Mouse (Mus musculus): ENCODE data around the gene Chrnb1. TPM values are rescaled to one million over a fixed set of nuclear protein-coding genes. Genes with fewer than 3 reads are reported as not detected.

Gene Chrnb1
- polyA plus RNA-seq, 1 experiment from 2014 or later, result 1.4 TPM

- Histone ChIP-seq H3K27ac (ENCODE audit: low read depth, low read length) (peak within 1 kb of the TSS; percentile 16; the same call in 1 of the 2 replicates), H3K4me2 (peak within 1 kb of the TSS; percentile 94), H3K9me3 (ENCODE audit: control insufficient read depth, low read length) (no peaks in the 10 kb centered on the region), H3K4me3 (ENCODE audit: low read depth, low read length) (peak within 1 kb of the TSS; percentile 58), H3K9ac (ENCODE audit: low read depth, low read length) (peak within 1 kb of the TSS; percentile 59), H3K27me3 (replicated peaks; ENCODE audit: control insufficient read depth, insufficient read depth, low read length) (peaks cover 83% of the 10 kb centered on the region), H3K4me1 (replicated peaks; ENCODE audit: control insufficient read depth, insufficient read depth, low read length) (peaks cover 46% of the 10 kb centered on the region), H3K36me3 (ENCODE audit: control insufficient read depth, insufficient read depth, low read length) (no peaks in the 10 kb centered on the region)
- ATAC-seq (replicated peaks; ENCODE audit: low FRiP score), result no peak
- 3% methylated on average over 33 of the region's 33 CpGs for whole genome bisulfite sequencing
- no peak for DNase-seq (ENCODE audit: low spot score)
Measured at GRCm38 (mm10) chr11:69801379-69801977, 5.7 kb upstream of the Chrnb1 start, which contains the start of gene Fgf11. Gene Fgf11, minus strand, starts transcription at chr11:69801857.

- Histone ChIP-seq H3K9ac (ENCODE audit: low read depth, low read length) (peak overlapping the region; percentile 35), H3K4me3 (ENCODE audit: low read depth, low read length) (peak overlapping the region; percentile 51), H3K4me1 (replicated peaks; ENCODE audit: control insufficient read depth, insufficient read depth, low read length) (peaks cover 46% of the 10 kb centered on the region), H3K4me2 (peak overlapping the region; percentile 94), H3K27ac (ENCODE audit: low read depth, low read length) (peak overlapping the region; percentile 16; the same call in 1 of the 2 replicates), H3K9me3 (ENCODE audit: control insufficient read depth, low read length) (no peaks in the 10 kb centered on the region), H3K36me3 (ENCODE audit: control insufficient read depth, insufficient read depth, low read length) (no peaks in the 10 kb centered on the region), H3K27me3 (replicated peaks; ENCODE audit: control insufficient read depth, insufficient read depth, low read length) (peaks cover 85% of the 10 kb centered on the region)
- DNase-seq (ENCODE audit: low spot score) (peak; percentile 79), ATAC-seq (replicated peaks; ENCODE audit: low FRiP score) (no peak)
- WGBS, result 1% methylated on average over 36 of the region's 36 CpGs
Measured at GRCm38 (mm10) chr11:69800392-69801197, 4.9 kb upstream of the Chrnb1 start.

GRCm38 (mm10) chr11:69800138-69800391, 4.3 kb upstream of the Chrnb1 start:
- Histone ChIP-seq H3K4me3 (ENCODE audit: low read depth, low read length) (peak overlapping the region; percentile 51), H3K9me3 (ENCODE audit: control insufficient read depth, low read length) (no peaks in the 10 kb centered on the region), H3K4me2 (peak overlapping the region; percentile 94), H3K9ac (ENCODE audit: low read depth, low read length) (peak overlapping the region; percentile 35; the same call in 1 of the 2 replicates), H3K4me1 (replicated peaks; ENCODE audit: control insufficient read depth, insufficient read depth, low read length) (peaks cover 45% of the 10 kb centered on the region), H3K36me3 (ENCODE audit: control insufficient read depth, insufficient read depth, low read length) (no peaks in the 10 kb centered on the region), H3K27me3 (replicated peaks; ENCODE audit: control insufficient read depth, insufficient read depth, low read length) (peaks cover 80% of the 10 kb centered on the region), H3K27ac (ENCODE audit: low read depth, low read length) (no peak overlapping the region)
- ATAC-seq (replicated peaks; ENCODE audit: low FRiP score), result no peak
- DNase-seq (ENCODE audit: low spot score), result no peak
- 2% methylated on average over 11 of the region's 11 CpGs for WGBS

- Histone ChIP-seq H3K4me1 (replicated peaks; ENCODE audit: control insufficient read depth, insufficient read depth, low read length) (peaks cover 43% of the 10 kb centered on the region), H3K4me3 (ENCODE audit: low read depth, low read length) (no peak overlapping the region), H3K27ac (ENCODE audit: low read depth, low read length) (no peak overlapping the region), H3K27me3 (replicated peaks; ENCODE audit: control insufficient read depth, insufficient read depth, low read length) (peaks cover 75% of the 10 kb centered on the region), H3K36me3 (ENCODE audit: control insufficient read depth, insufficient read depth, low read length) (no peaks in the 10 kb centered on the region), H3K4me2 (peak overlapping the region; percentile 94), H3K9me3 (ENCODE audit: control insufficient read depth, low read length) (no peaks in the 10 kb centered on the region), H3K9ac (ENCODE audit: low read depth, low read length) (no peak overlapping the region)
- 37% methylated on average over 12 of the region's 12 CpGs for WGBS
- ATAC-seq (replicated peaks; ENCODE audit: low FRiP score) (no peak), DNase-seq (ENCODE audit: low spot score) (no peak)
Measured at GRCm38 (mm10) chr11:69799394-69800137, 3.8 kb upstream of the Chrnb1 start.

GRCm38 (mm10) chr11:69797924-69798323, 2.2 kb upstream of the Chrnb1 start:
- 70% methylated on average over 7 of the region's 7 CpGs for WGBS
- Histone ChIP-seq H3K4me1 (replicated peaks; ENCODE audit: control insufficient read depth, insufficient read depth, low read length) (peaks cover 27% of the 10 kb centered on the region), H3K4me3 (ENCODE audit: low read depth, low read length) (no peak overlapping the region), H3K9ac (ENCODE audit: low read depth, low read length) (no peak overlapping the region), H3K27me3 (replicated peaks; ENCODE audit: control insufficient read depth, insufficient read depth, low read length) (peaks cover 58% of the 10 kb centered on the region), H3K36me3 (ENCODE audit: control insufficient read depth, insufficient read depth, low read length) (no peaks in the 10 kb centered on the region), H3K27ac (ENCODE audit: low read depth, low read length) (no peak overlapping the region), H3K4me2 (no peak overlapping the region), H3K9me3 (ENCODE audit: control insufficient read depth, low read length) (no peaks in the 10 kb centered on the region)
- ATAC-seq (replicated peaks; ENCODE audit: low FRiP score) (no peak), DNase-seq (ENCODE audit: low spot score) (no peak)

GRCm38 (mm10) chr11:69795983-69796435, 266 bp upstream of the Chrnb1 start:
- Histone ChIP-seq H3K9me3 (ENCODE audit: control insufficient read depth, low read length) (no peaks in the 10 kb centered on the region), H3K27me3 (replicated peaks; ENCODE audit: control insufficient read depth, insufficient read depth, low read length) (peaks cover 41% of the 10 kb centered on the region), H3K27ac (ENCODE audit: low read depth, low read length) (no peak overlapping the region), H3K4me3 (ENCODE audit: low read depth, low read length) (peak overlapping the region; percentile 48), H3K9ac (ENCODE audit: low read depth, low read length) (peak overlapping the region; percentile 44), H3K4me1 (replicated peaks; ENCODE audit: control insufficient read depth, insufficient read depth, low read length) (peaks cover 12% of the 10 kb centered on the region), H3K36me3 (ENCODE audit: control insufficient read depth, insufficient read depth, low read length) (no peaks in the 10 kb centered on the region), H3K4me2 (peak overlapping the region; percentile 89)
- 5% methylated on average over 13 of the region's 13 CpGs for whole genome bisulfite sequencing
- ATAC-seq (replicated peaks; ENCODE audit: low FRiP score) (no peak), DNase-seq (ENCODE audit: low spot score) (no peak)

- no peak for DNase-seq (ENCODE audit: low spot score)
- H3K4me2 ChIP-seq, result no peak overlapping the region
- H3K27ac ChIP-seq (ENCODE audit: low read depth, low read length), result no peak overlapping the region
- peaks cover 17% of the 10 kb centered on the region; the same call in 1 of the 2 replicates for H3K27me3 ChIP-seq (replicated peaks; ENCODE audit: control insufficient read depth, insufficient read depth, low read length)
- WGBS, result 56% methylated on average over 5 of the region's 5 CpGs
- H3K36me3 ChIP-seq (ENCODE audit: control insufficient read depth, insufficient read depth, low read length), result no peaks in the 10 kb centered on the region
- H3K9me3 ChIP-seq (ENCODE audit: control insufficient read depth, low read length), result no peaks in the 10 kb centered on the region
- H3K9ac ChIP-seq (ENCODE audit: low read depth, low read length), result no peak overlapping the region
- ATAC-seq (replicated peaks; ENCODE audit: low FRiP score), result no peak
- H3K4me1 ChIP-seq (replicated peaks; ENCODE audit: control insufficient read depth, insufficient read depth, low read length), result 0 out of 2 replicates have a peak, but pooled peaks cover 3% of the 10 kb centered on the region
- no peak overlapping the region for H3K4me3 ChIP-seq (ENCODE audit: low read depth, low read length)
Measured at GRCm38 (mm10) chr11:69793429-69793828, 2.3 kb downstream of the Chrnb1 start.

GRCm38 (mm10) chr11:69791420-69791819, 4.3 kb downstream of the Chrnb1 start:
- Histone ChIP-seq H3K27me3 (replicated peaks; ENCODE audit: control insufficient read depth, insufficient read depth, low read length) (peaks cover 5% of the 10 kb centered on the region; the same call in 1 of the 2 replicates), H3K9ac (ENCODE audit: low read depth, low read length) (no peak overlapping the region), H3K9me3 (ENCODE audit: control insufficient read depth, low read length) (no peaks in the 10 kb centered on the region), H3K36me3 (ENCODE audit: control insufficient read depth, insufficient read depth, low read length) (no peaks in the 10 kb centered on the region), H3K4me1 (replicated peaks; ENCODE audit: control insufficient read depth, insufficient read depth, low read length) (0 out of 2 replicates have a peak, but pooled peaks cover 3% of the 10 kb centered on the region), H3K4me3 (ENCODE audit: low read depth, low read length) (no peak overlapping the region), H3K27ac (ENCODE audit: low read depth, low read length) (no peak overlapping the region), H3K4me2 (no peak overlapping the region)
- no peak for ATAC-seq (replicated peaks; ENCODE audit: low FRiP score)
- 68% methylated on average over 5 of the region's 5 CpGs for WGBS
- no peak for DNase-seq (ENCODE audit: low spot score)
